Mouse (Mus musculus) left cerebral cortex, postnatal 25 days (tissue): ENCODE measurements at regions not wholly inside any gene's neighbourhood (a gene's known extent, or its start where the extent isn't known, plus 50 kb on each side); places are given as distances from the start of the nearest gene placed in this dataset.
A peak's percentile ranks its signal among the peaks of the same experiment; 100 is the strongest.

ENCODE experiments used
- DNase-seq, 2 experiments: peaks; one replicate each; pipeline ENCODE4 v3.0.0; 2022; ENCODE audit warnings: low spot score in 2 of 2, mixed read lengths in 1 of 2
- intact Hi-C: fragments of 180-260 bp; cut with DNase I; formaldehyde crosslinking; loops from one replicate; pipeline ENCODE4 v1.15.1; 2025

DNA sequence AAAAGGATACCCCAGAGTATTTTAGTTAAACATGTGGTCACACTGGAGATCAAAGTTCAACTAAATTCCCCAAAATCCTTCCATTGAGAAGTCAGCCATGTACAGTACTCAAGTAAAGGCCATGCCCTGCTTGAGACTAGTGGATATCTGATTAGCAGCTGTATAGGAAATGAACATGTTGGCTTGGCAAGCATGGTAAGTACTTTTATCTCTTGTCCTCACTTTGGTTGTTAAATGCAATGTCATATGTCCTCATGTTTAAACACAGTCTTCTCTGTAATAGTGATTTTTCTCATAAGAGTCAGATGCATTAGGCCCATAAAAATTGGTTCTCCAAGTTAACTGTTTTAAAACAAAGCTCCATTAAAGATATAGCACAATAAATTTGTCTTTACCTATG lies 141.1 kb upstream of the Pdgfd start:
- no peak for DNase-seq
- intact Hi-C loops: no loop called here

DNA sequence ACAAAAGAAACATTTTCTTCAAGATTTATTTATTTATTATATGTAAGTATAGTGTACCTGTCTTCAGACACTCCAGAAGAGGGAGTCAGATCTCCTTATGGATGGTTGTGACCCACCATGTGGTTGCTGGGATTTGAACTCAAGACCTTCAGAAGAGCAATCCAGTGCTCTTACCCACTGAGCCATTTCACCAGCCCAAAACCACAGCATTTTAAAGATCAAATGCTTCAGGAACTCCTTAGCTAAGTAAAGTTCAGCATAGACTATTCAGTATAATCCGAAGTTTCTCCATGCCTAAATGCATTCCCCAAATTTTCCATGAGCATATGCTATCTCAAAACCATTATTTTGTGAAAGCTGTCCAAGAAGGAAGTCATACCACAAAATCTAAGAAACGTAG lies 102.0 kb upstream of the Pdgfd start:
- DNase-seq: no peak
- intact Hi-C loops: no loop called here

DNA sequence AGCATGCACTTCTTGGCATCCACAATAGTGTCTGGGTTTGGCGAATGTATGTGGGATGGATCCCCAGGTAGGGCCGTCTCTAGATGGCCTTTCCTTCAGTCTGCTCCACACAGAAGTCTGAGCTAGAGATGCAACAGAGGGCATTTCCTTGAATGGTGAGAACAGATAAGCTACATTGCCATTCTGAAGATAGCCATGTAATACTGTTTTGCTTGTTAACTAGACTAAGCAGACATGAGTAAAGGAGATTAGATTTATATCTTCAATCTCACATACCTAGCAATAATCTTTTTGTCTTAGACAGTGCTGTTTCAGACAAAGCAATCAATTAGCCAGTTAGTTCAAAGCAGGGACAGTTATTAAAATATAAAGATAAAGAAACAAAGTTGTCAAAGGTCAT lies 100.9 kb upstream of the Pdgfd start:
- DNase-seq: no peak
- intact Hi-C loops: no loop called here

DNA sequence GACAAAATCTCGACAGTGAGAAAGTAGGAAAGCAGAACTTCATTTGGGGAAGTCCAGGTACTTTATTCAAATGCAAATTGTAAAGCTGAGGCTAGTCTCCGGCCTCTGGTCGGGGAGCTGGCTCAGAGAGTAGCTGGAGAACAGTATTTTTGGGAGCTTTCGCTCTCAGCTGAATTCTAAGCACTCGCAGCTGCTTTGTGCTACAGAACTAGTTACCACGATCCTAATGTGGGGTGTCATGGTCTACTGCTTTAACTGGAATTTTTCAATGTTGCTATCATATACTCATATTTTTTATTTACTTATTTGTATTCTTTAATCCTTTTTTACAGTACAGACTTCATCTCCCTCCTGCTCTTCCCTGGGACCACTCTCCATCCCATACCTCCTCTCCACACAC lies 87.1 kb upstream of the Pdgfd start:
- intact Hi-C loops: no loop called here
- DNase-seq: no peak

DNA sequence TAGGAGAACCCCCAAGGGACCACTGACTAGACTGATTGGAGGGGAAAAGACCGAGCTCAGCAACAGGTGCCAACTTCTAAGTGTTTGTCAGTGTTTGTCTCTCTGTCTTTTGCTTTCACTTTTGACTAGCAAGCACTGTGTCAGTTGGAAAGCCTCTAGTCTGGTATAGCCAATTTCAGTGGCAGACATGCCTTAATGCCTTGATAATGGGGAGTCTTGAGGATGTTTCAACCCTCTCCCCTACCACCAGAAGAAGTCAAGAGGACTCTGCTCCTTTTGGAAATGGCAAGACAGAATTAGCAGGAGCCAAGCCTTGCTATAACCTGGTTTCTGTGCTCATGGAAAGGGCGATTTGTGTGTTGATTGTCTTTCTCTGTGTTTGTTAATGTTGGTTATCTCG lies 78.5 kb upstream of the Pdgfd start:
- DNase-seq: no peak
- intact Hi-C loops: no loop called here

DNA sequence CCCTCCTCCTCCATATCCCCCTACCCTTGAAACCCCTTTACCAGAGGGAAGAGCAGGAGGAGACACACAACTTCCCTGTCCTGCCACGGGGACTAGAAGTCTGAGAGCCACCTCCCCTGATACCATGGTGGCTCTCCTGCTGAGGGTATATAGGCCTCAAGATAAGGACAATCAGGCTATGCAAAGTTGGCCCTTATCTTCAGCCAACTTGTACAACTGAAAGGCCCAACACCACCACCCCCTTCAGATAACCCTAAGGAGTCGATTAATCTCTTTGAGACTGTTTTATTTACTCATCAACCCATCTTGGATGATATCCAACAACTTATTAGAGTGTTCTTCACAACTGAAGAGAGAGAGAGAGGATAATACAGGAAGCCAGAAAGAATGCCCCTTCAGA lies 77.6 kb upstream of the Pdgfd start:
- DNase-seq: no peak
- intact Hi-C loops: no loop called here

DNA sequence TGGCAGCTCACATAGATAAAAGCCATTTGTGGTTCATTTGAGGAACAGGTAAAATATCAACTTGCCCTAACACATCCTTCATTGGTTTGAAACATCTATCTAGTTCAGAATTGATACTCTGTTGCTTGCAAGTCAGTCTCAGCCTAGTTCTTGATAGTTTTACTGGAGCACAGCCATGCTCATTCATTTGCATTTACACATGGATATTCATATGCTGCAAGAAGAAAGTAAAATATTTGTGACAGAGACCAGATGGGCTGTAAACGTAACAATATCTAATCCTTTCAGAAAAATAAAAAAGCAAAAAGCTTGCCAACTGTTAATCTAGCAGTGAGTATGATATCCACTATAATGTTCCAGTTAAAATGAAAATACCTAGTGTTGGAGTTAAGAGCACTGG lies 60.3 kb upstream of the Pdgfd start:
- peak; percentile 1 to 9 for DNase-seq
- intact Hi-C loops: no loop called here
